Mouse (Mus musculus) CD4-positive naive resting alpha-beta T cell, adult 76 days (primary cell): Measurements from ENCODE around the gene Gpr152. TPM values are rescaled to one million over a fixed set of nuclear protein-coding genes. Genes with fewer than 3 reads are reported as not detected.

ENCODE experiments used
- total RNA-seq: library from RNA; stranded (reverse); gene quantifications from one replicate; pipeline ENCODE4 v1.2.4, GENCODE M21; 2023

Gpr152 gene
- total RNA-seq = 0.26 TPM

GRCm38 (mm10) chr19:4139446-4139845 lies at the start of gene Gpr152:
TSS of gene Gpr152 (plus strand) at chr19:4139787.

GRCm38 (mm10) chr19:4096642-4097440 lies 42.7 kb upstream of the Gpr152 start, which contains the start of gene Cdk2ap2:
TSS of gene Cdk2ap2 (plus strand) at chr19:4097182.

GRCm38 (mm10) chr19:4099837-4100717 lies 39.5 kb upstream of the Gpr152 start, which contains the start of gene Pitpnm1:
TSS of gene Pitpnm1 (plus strand) at chr19:4099998.

GRCm38 (mm10) chr19:4125741-4126696 lies 13.6 kb upstream of the Gpr152 start, which contains the start of gene Aip:
TSS of gene Aip (minus strand) at chr19:4125858.

GRCm38 (mm10) chr19:4143759-4144268 lies 4.2 kb downstream of the Gpr152 start, which contains the start of gene Cabp4:
TSS of gene Cabp4 (minus strand) at chr19:4144033.

GRCm38 (mm10) chr19:4148491-4148806 lies 8.9 kb downstream of the Gpr152 start, which contains the start of gene Coro1b:
TSS of gene Coro1b (plus strand) at chr19:4148619.

GRCm38 (mm10) chr19:4153232-4153654 lies 13.7 kb downstream of the Gpr152 start, which contains the start of gene Ptprcap:
TSS of gene Ptprcap (plus strand) at chr19:4153604.

GRCm38 (mm10) chr19:4162646-4163542 lies 23.3 kb downstream of the Gpr152 start, which contains the start of gene Rps6kb2:
TSS of gene Rps6kb2 (minus strand) at chr19:4163354.

GRCm38 (mm10) chr19:4175368-4175947 lies 35.9 kb downstream of the Gpr152 start, which contains the start of gene Carns1:
TSS of gene Carns1 (minus strand) at chr19:4175479.

GRCm38 (mm10) chr19:4190831-4191334 lies 51.3 kb downstream of the Gpr152 start, which contains the start of gene Tbc1d10c:
TSS of gene Tbc1d10c (minus strand) at chr19:4191284.

GRCm38 (mm10) chr19:4191528-4192250 lies 52.1 kb downstream of the Gpr152 start, which contains the start of gene Ppp1ca:
TSS of gene Ppp1ca (plus strand) at chr19:4192065.

Other genes starting within 250 kb of the Gpr152 start
- 61.0 TPM for gene Tcirg1, start 232.7 kb upstream of the Gpr152 start, total RNA-seq
- 47.0 TPM for gene Ndufs8, start 227.0 kb upstream of the Gpr152 start, total RNA-seq
- gene Aldh3b1, start 210.0 kb upstream of the Gpr152 start, total RNA-seq = 1.7 TPM
- 46.4 TPM for gene Unc93b1, start 204.6 kb upstream of the Gpr152 start, total RNA-seq
- gene Aldh3b3, start 181.1 kb upstream of the Gpr152 start, total RNA-seq = not detected
- gene Aldh3b2, start 167.5 kb upstream of the Gpr152 start, total RNA-seq = not detected
- not detected for gene Acy3, start 153.2 kb upstream of the Gpr152 start, total RNA-seq
- not detected for gene Tbx10, start 147.0 kb upstream of the Gpr152 start, total RNA-seq
- 7.4 TPM for gene Nudt8, start 139.2 kb upstream of the Gpr152 start, total RNA-seq
- 2.3 TPM for gene Gm49405, start 139.2 kb upstream of the Gpr152 start, total RNA-seq
- gene Doc2g, start 136.5 kb upstream of the Gpr152 start, total RNA-seq = 2.9 TPM
- 84.9 TPM for gene Ndufv1, start 127.0 kb upstream of the Gpr152 start, total RNA-seq
- 182 TPM for gene Gstp1, start 101.8 kb upstream of the Gpr152 start, total RNA-seq
- 20.7 TPM for gene Gstp2, start 93.8 kb upstream of the Gpr152 start, total RNA-seq
- gene Gstp3, start 80.2 kb upstream of the Gpr152 start, total RNA-seq = 39.0 TPM
- not detected for gene Cabp2, start 58.2 kb upstream of the Gpr152 start, total RNA-seq
- gene Cdk2ap2, start 42.6 kb upstream of the Gpr152 start, total RNA-seq = 152 TPM
- gene Pitpnm1, start 39.8 kb upstream of the Gpr152 start, total RNA-seq = 266 TPM
- gene Aip, start 13.9 kb upstream of the Gpr152 start, total RNA-seq = 149 TPM
- 0.18 TPM for gene Cabp4, start 4.2 kb downstream of the Gpr152 start, total RNA-seq
- 121 TPM for gene Coro1b, start 8.8 kb downstream of the Gpr152 start, total RNA-seq
- gene Ptprcap, start 13.8 kb downstream of the Gpr152 start, total RNA-seq = 209 TPM
- 41.0 TPM for gene Rps6kb2, start 23.6 kb downstream of the Gpr152 start, total RNA-seq
- gene Carns1, start 35.7 kb downstream of the Gpr152 start, total RNA-seq = 75.2 TPM
- gene Tbc1d10c, start 51.5 kb downstream of the Gpr152 start, total RNA-seq = 228 TPM
- 315 TPM for gene Ppp1ca, start 52.3 kb downstream of the Gpr152 start, total RNA-seq
- gene Rad9a, start 61.9 kb downstream of the Gpr152 start, total RNA-seq = 28.3 TPM
- gene Clcf1, start 74.5 kb downstream of the Gpr152 start, total RNA-seq = 107 TPM
- gene AC109138.7, start 74.6 kb downstream of the Gpr152 start, total RNA-seq = not detected
- gene Pold4, start 92.1 kb downstream of the Gpr152 start, total RNA-seq = 56.2 TPM
- 12.9 TPM for gene Ssh3, start 129.4 kb downstream of the Gpr152 start, total RNA-seq
- gene Ankrd13d, start 143.3 kb downstream of the Gpr152 start, total RNA-seq = 14.4 TPM
- gene Grk2, start 166.4 kb downstream of the Gpr152 start, total RNA-seq = 343 TPM